Mouse (Mus musculus): ENCODE measurements around the gene Olfr1181. TPM values are rescaled to one million over a fixed set of nuclear protein-coding genes. Genes with fewer than 3 reads are reported as not detected.
"Not testable (repeated sequence)": the region's sequence is repeated elsewhere in the genome, so short reads cannot be mapped to it uniquely, and the experiment has no call there.

Olfr1181 gene
- not detected for total RNA-seq (2021)

GRCm38 (mm10) chr2:88426071-88426470 is at the start of gene Olfr1181:
Olfr1181 (minus strand) TSS chr2:88426171.
- no peak for DNase-seq

GRCm38 (mm10) chr2:88454567-88454966 is 28.6 kb upstream of the Olfr1181 start, which contains the start of gene Olfr1183:
Olfr1183 (plus strand) TSS chr2:88454867.
- intact Hi-C loops (cut with DNase I); DNase-seq: not testable (repeated sequence)

More at GRCm38 (mm10) chr2:88426071-88426470, at the start of gene Olfr1181:
- intact Hi-C loops (cut with DNase I): no loop called here

GRCm38 (mm10) chr2:88449031-88449430 is 23.1 kb upstream of the Olfr1181 start, which contains the start of gene Gm13757:
Gm13757 (minus strand) TSS chr2:88449131.
- no peak for DNase-seq
- intact Hi-C loops (cut with DNase I): no loop called here

GRCm38 (mm10) chr2:88419051-88419450 is 6.9 kb downstream of the Olfr1181 start, which contains the start of gene Olfr1180:
Olfr1180 (minus strand) TSS chr2:88419151.
- intact Hi-C loops (cut with DNase I): no loop called here
- no peak for DNase-seq

- intact Hi-C loops (cut with DNase I): no loop called here
- DNase-seq: no peak
Measured at GRCm38 (mm10) chr2:88406353-88406752, 19.6 kb downstream of the Olfr1181 start, which contains the start of gene Olfr1179. Olfr1179 (minus strand) TSS chr2:88406453.

GRCm38 (mm10) chr2:88386762-88387161 is 39.2 kb downstream of the Olfr1181 start, which contains the start of gene Olfr1178:
Olfr1178 (plus strand) TSS chr2:88387062.
- DNase-seq: no peak
- intact Hi-C loops (cut with DNase I): no loop called here

Other genes starting within 250 kb of the Olfr1181 start
- not detected for gene Olfr1168, start 244.3 kb downstream of the Olfr1181 start, total RNA-seq (2021)
- not detected for gene Olfr1170, start 197.8 kb downstream of the Olfr1181 start, total RNA-seq (2021)
- gene Olfr1173, start 146.3 kb downstream of the Olfr1181 start, total RNA-seq (2021): not detected
- not detected for gene Olfr1174-ps, start 111.0 kb downstream of the Olfr1181 start, total RNA-seq (2021)
- gene Olfr1175-ps, start 99.0 kb downstream of the Olfr1181 start, total RNA-seq (2021): not detected
- gene Olfr1176, start 89.5 kb downstream of the Olfr1181 start, total RNA-seq (2021): not detected
- not detected for gene Olfr1177-ps, start 79.7 kb downstream of the Olfr1181 start, total RNA-seq (2021)
- gene Olfr1178, start 39.1 kb downstream of the Olfr1181 start, total RNA-seq (2021): not detected
- not detected for gene Olfr1179, start 19.7 kb downstream of the Olfr1181 start, total RNA-seq (2021)
- not detected for gene Olfr1180, start 7.0 kb downstream of the Olfr1181 start, total RNA-seq (2021)
- not detected for gene Gm13757, start 23.0 kb upstream of the Olfr1181 start, total RNA-seq (2021)
- not detected for gene Olfr1183, start 28.7 kb upstream of the Olfr1181 start, total RNA-seq (2021)
- not detected for gene Olfr1184, start 57.4 kb upstream of the Olfr1181 start, total RNA-seq (2021)
- not detected for gene Olfr1185-ps1, start 67.1 kb upstream of the Olfr1181 start, total RNA-seq (2021)
- gene Olfr1186, start 92.4 kb upstream of the Olfr1181 start, total RNA-seq (2021): not detected
- not detected for gene Olfr1188, start 130.8 kb upstream of the Olfr1181 start, total RNA-seq (2021)
- gene Olfr1189, start 160.3 kb upstream of the Olfr1181 start, total RNA-seq (2021): not detected
- under 1 TPM in 1 of 2 experiments, not detected in 1; 0.05 TPM for gene Olfr1191-ps1, start 214.4 kb upstream of the Olfr1181 start, total RNA-seq (2021)
- gene Olfr1192-ps1, start 222.3 kb upstream of the Olfr1181 start, total RNA-seq (2021): not detected
- gene Olfr1193, start 249.5 kb upstream of the Olfr1181 start, total RNA-seq (2021): not detected